Mouse (Mus musculus) bone marrow macrophage, adult 2 months (primary cell): Measurements from ENCODE around the gene Pcca.

Experiments used
- CTCF ChIP-seq: IDR thresholded peaks from 2 replicates; pipeline ENCODE4 v1.5.1; 2012; ENCODE audit warnings: low read depth, mild to moderate bottlenecking, low read length, moderate library complexity
- POLR2A ChIP-seq: IDR thresholded peaks from 2 replicates; pipeline ENCODE4 v1.6.1; 2012; ENCODE audit warnings: mild to moderate bottlenecking, low read depth, low read length, borderline replicate concordance

DNA sequence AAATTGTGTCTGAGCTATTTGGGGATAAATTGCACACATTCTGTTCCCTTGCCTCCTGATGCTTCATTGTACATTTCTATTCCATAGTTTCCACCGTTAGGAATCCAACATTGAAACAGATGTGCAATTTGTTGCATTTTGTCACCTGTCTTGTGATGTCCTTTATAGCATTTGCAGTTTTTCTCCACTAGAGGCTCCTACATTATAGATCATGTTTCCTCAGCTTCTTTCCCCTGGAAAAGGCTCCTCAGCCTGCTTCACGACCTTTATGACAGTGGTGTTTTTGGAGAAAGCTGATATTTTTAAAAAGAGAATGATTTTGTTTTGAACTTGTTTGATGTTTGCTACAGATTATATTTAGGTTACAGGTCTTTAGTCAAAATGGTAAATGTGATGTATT lies 25.1 kb upstream of the Pcca start:
- TF ChIP-seq CTCF (no peak), POLR2A (no peak)
